Mouse (Mus musculus): ENCODE data around the gene Spink8.
A peak's percentile ranks its signal among the peaks of the same experiment; 100 is the strongest.
"Not testable (repeated sequence)": the region's sequence is repeated elsewhere in the genome, so short reads cannot be mapped to it uniquely, and the experiment has no call there.

Spink8 gene

DNA sequence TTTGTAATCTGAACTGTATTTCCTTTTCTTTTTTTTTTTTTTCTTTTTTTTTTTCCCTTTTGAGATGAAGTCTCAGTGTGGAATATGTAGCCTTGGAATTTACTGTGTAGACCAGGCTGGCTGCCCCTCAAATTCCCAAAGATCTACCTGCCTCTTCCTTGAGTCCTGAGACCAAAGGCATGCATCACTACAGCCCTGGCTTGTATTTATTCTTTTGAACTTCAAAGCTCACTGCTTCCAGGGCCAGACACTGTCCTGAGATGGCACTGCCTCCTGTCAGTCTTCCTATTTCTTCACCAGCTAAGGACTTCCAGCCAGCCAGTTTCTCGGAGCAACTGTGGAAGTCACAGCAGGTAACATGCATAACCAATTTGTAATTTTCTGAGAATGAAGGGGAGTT is at the start of gene Spink8:
Gene Spink8 (plus strand): TSS at position 301 of the 400 bp plus-strand sequence.
- no peak for DNase-seq (ENCODE audit: low spot score in 2 of 2)

GRCm38 (mm10) chr9:109766841-109767240 is 45.2 kb upstream of the Spink8 start:
- DNase-seq (ENCODE audit: low spot score in 2 of 2): not testable (repeated sequence)

DNA sequence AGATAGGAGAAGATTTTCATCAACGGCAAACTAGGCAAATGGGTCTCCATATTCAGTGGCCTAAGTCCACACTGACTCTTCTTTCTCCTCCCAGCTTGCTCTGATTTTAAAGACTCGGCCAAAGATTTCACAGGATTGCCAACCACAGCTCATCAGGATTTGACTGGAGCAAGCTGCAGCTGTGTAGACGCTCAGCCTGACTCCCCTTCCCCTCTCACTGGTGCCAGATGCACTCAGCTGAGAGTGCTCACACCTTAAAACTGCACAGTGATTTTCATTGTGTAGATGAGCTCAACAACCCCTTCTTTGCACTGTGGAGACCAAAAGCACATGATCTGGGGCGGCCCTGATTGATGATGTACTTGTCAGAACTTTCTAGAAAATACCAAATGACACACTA is 21.5 kb upstream of the Spink8 start, which contains the start of gene Fbxw27:
Gene Fbxw27 (minus strand): TSS at position 101 of the 400 bp plus-strand sequence.
- DNase-seq (ENCODE audit: low spot score in 2 of 2): not testable (repeated sequence)

DNA sequence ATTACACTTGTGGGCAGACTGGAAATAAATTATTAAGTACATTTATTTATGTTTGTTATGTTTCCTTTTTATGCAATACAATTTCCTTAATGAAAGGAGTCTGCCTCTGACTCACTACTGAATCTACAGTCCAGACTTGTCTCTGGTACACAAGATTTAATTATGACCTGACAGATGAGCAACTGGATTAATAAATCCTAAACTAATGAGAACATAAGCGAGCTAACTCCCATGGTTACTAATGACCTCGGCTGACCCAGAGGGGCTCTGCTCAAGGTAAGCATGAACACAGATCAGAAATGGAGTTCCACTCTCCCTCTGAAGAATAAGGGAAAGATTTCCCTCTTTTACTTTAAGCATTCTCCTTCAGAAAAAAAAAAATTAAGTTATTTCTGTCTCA is 16.9 kb upstream of the Spink8 start:
- DNase-seq (ENCODE audit: low spot score in 2 of 2): no peak

GRCm38 (mm10) chr9:109795811-109796210 is 16.3 kb upstream of the Spink8 start:
- DNase-seq (ENCODE audit: low spot score in 2 of 2): no peak

DNA sequence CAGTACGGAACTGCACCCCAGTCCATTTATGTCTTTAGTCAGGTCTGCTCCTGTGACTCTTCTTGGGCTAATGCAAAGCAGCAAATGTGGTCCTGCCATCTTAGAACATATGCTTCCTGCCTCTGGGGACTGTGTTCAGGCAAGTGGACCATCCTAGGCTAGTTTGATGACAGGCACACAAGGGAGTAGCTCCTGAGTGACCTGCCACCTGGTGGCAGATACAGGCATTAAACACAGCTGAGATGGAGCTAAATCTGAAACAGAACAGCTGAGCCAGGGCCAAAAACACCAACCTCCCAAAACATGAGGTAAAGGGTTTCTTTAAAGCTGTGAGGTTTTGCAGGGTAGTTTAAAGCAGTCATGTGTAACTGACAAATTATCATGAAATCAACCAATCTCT is 14.0 kb upstream of the Spink8 start:
- DNase-seq (ENCODE audit: low spot score in 2 of 2): no peak

GRCm38 (mm10) chr9:109805596-109805995 is 6.5 kb upstream of the Spink8 start:
- not testable (repeated sequence) for DNase-seq (ENCODE audit: low spot score in 2 of 2)

- no peak for DNase-seq (ENCODE audit: low spot score in 2 of 2)
These were observed 5.8 kb upstream of the Spink8 start for GRCm38 (mm10) chr9:109806260-109806659.

GRCm38 (mm10) chr9:109806695-109807293 is 5.3 kb upstream of the Spink8 start:
- no peak for DNase-seq (ENCODE audit: low spot score in 2 of 2)

DNA sequence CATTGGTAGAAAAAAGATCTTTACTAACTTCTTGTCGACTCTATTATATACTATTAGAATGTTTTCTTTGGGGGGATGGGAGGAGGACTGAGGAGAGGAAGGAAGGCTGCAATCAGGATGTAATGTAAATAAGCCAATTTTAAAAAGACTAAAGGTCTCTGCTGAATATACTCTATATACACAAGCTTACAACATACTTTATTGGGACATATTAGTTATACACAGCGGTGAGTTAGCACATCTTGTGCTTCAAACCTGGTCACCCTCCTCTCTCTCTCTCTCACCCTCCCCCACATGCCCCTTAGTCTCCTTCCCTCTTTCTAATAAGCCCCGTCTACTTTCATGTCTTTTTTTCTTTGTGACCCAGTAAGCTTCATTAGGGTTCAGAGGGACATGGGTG is 4.2 kb upstream of the Spink8 start:
- no peak for DNase-seq (ENCODE audit: low spot score in 2 of 2)

DNA sequence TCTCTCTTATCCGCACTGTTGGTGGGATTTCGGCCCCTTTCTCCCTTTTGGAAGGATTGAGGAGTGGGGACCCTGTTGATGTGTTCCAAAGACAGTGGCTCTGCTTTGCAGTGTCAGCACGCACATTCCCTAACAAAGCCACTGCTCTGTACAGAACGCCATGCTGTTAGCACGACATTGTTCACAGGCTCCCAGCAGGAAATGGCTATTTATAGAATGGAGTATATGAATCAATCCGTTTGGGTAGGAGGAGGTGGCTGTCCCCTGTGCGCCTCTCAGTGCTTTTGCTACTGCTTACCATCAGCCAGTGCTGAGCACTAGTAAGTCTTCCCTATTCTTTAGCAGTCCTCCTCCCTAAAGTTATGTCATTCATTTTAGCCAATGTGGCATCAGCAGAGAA is 1.3 kb downstream of the Spink8 start:
- no peak for DNase-seq (ENCODE audit: low spot score in 2 of 2)

DNA sequence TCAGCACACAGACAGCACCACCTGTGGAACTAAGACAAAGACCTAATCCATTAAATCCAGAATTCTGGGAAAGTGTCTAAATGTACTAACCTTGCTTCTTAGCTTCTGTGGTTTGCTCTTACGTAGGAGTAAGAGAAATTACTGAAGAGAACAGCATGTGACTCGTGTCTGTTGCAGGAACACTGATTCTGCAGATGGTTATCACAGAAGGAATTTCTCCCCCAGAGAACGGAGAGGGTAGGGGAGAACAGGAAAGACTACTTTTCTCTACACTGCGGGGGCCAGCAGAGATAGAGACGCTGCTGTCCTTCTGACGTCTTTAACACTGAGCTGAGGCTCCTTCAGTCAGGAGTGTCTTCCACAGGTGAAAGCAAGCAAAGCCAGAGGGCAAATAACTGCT is 4.3 kb downstream of the Spink8 start:
- DNase-seq (ENCODE audit: low spot score in 2 of 2): no peak

DNA sequence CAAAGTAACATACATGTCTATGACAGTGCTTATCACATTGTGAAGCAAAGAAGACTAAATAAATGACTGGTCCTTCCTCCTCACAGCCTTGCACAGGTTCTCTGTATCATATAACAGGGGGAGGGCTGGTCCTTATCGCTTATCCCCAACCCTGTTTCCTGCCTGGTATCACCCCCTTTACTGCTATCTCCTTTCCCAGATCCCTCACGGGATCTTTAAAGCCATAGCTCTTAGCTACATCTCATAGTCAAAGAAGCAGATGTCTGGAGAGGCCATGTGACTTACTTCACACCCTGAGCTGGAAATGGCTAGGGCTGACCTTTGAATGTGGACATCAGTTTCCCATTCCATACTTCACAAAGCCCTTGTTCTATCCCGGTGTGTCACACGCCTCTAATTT is 13.7 kb downstream of the Spink8 start:
- DNase-seq (ENCODE audit: low spot score in 2 of 2): no peak

GRCm38 (mm10) chr9:109826181-109826580 is 14.1 kb downstream of the Spink8 start:
- DNase-seq (ENCODE audit: low spot score in 2 of 2): no peak

DNA sequence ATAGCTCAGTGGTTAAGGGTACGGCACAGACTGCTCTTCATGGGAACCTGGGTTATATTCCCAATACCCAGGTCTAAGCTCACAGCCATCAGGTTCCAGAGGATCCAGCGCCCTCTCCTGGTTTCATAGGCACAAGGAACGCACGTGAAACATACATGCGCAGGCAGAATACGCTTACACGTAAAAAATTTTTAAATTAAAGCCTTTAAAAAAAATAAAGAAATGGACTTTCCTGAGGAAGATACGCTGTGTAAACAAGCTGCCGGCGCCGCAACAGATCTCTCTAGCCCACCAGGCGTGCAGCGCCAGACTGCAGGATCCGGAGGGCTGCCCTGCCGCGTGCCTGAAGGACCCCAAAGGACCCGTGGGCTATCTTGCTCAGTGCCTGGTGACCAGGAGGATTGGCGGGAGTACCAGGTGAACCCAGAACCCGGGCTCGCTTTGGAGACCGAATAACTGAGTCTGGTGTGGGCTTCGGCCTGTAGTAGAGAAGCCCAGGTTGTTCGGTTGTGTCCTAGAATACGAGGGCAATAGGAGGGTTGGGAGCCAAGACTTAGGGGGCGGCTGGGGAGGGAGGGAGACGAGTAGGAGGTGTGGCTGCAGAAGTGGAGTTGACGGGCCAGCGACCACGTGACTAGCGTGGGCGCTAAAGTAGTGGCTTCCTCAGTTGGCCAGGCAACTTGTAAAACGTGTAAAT is 20.5 kb downstream of the Spink8 start, which contains the start of gene Nme6:
Gene Nme6 (plus strand): TSS at position 359 of the 697 bp plus-strand sequence.
- peak; percentile 77 to 82 for DNase-seq (ENCODE audit: low spot score in 2 of 2)

DNA sequence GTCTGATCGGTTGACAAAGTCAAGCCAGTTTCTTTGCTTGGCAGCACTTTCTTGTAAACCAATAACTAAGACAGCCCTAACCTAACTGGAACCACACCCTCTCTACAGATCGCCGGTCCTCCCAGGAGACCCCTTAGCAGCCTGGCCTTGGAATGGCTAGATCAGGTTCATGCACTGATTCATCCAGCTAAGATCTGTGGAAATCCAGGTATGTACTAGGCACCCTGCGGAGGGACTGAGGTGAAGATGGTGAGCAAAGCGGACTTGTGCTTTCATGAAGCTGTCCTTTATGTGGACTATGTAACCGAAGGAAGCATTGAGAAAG is 21.0 kb downstream of the Spink8 start:
- no peak for DNase-seq (ENCODE audit: low spot score in 2 of 2)

DNA sequence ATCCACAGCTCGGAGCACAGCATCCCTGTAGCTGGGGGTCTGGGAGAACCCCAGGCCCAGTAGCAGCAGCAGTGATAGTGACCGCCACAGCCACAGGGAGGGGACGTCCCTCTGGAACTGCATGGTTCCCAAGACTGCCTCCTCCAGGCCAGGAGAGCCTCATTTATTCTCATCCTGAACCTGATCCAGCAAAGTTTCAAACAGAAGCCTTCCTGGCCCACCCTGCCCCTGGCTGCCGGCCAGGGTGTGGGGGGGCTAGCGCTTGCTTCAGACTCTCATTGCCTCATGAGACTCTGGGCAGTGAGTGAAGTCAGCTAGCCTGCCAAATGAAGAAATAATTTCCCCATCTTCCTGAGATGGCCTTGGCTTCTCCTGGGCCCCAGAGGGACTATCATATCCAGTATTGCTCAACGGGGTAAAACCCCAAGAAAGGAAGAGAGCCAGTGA is 37.3 kb downstream of the Spink8 start, which contains the start of gene Camp:
Gene Camp (minus strand): TSS at position 306 of the 447 bp plus-strand sequence.
- no peak for DNase-seq (ENCODE audit: low spot score in 2 of 2)

DNA sequence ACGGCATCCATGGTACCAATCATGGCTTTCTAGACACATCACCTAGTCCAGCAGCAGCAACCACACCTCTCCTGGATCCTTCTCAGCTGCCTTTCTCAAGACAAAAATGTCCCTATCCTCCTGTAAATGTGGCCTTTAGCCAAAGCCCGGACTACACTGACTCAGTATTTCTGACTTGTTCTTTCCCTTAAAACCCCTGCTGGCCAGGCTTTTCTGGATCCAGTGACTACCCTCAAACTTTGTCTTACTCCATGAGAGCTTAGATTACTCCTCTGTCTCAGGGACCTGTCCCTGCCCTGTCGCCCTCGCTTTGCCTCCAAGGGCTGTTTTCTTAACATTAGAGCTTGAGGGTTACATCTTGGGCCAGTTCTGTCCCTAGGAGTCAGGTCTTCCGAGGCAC is 38.0 kb downstream of the Spink8 start:
- DNase-seq (ENCODE audit: low spot score in 2 of 2): no peak

GRCm38 (mm10) chr9:109854341-109854740 is 42.3 kb downstream of the Spink8 start:
- DNase-seq (ENCODE audit: low spot score in 2 of 2): no peak

- no peak for DNase-seq (ENCODE audit: low spot score in 2 of 2)
These were observed 43.9 kb downstream of the Spink8 start for GRCm38 (mm10) chr9:109855947-109856346.

GRCm38 (mm10) chr9:109862397-109863044 is 50.4 kb downstream of the Spink8 start:
- peak; percentile 64 to 80 for DNase-seq (ENCODE audit: low spot score in 2 of 2)

DNA sequence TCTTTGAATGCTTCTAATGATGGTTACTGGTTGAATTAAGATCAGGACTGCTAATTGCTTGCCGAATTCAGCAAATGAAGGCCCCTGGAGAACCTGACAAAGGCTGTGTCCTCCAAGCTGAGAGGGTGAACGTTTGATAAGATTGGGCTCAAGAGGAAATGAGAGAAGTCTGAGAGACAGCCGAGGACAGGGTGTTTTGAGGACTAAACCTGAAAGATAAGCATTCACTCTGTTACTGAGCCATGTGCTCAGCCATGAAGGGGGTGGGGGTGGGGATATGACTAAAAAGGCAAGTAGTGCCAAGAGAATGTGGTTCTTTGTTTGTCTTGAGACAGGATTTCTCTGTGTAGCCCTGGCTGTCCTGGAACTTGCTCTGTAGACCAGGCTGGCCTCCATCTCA is 51.0 kb downstream of the Spink8 start:
- DNase-seq (ENCODE audit: low spot score in 2 of 2): no peak

GRCm38 (mm10) chr9:109866218-109866617 is 54.1 kb downstream of the Spink8 start:
- no peak for DNase-seq (ENCODE audit: low spot score in 2 of 2)

Data from spleen, postnatal 14 days (tissue).